Mouse (Mus musculus) C2C12 (cell line): ENCODE results near the gene Akap6.
A peak's percentile ranks its signal among the peaks of the same experiment; 100 is the strongest.

Experiments
- CTCF ChIP-seq: IDR thresholded peaks from one replicate; pipeline ENCODE4 v1.5.1; 2011; ENCODE audit not compliant: control insufficient read depth, insufficient read depth, insufficient read length
- FOSL1 ChIP-seq: IDR thresholded peaks from one replicate; pipeline ENCODE4 v1.8.0; 2011; ENCODE audit warnings: mild to moderate bottlenecking, low read length; ENCODE audit not compliant: poor library complexity, insufficient read depth, severe bottlenecking
- MAX ChIP-seq: IDR thresholded peaks from one replicate; pipeline ENCODE4 v1.6.1; 2011; ENCODE audit warnings: mild to moderate bottlenecking, control low read depth
- MYOD1 ChIP-seq: IDR thresholded peaks from one replicate; pipeline ENCODE4 v1.6.1; 2011; ENCODE audit warnings: low read depth; ENCODE audit not compliant: control insufficient read depth, insufficient read length
- USF1 ChIP-seq: IDR thresholded peaks from one replicate; pipeline ENCODE4 v1.6.1; 2011; ENCODE audit warnings: low read depth, mild to moderate bottlenecking, control low read depth, moderate library complexity

DNA sequence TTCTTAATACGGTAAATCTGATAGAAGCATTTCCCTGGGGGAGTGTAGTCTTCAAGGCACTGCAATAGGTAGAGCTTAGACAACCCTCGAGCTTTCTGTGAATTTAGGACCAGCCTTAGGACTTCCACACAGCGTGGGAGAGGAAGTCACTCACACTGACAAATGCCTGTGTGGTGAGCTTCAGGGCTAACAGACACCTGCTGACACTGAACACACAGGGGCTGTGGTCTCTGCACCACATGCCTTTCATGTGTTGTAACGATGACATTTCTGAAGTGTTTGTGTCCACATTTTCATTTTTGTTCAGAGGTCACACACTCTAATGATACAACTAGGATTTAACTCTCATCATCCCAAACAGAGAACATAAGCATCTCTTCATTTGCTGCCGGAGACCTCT, 125.6 kb downstream of the Akap6 start:
- TF ChIP-seq CTCF, result no peak
- TF ChIP-seq FOSL1, result no peak
- TF ChIP-seq MYOD1, result peak; percentile 22
- TF ChIP-seq USF1, result no peak
- no peak for TF ChIP-seq MAX
